Mouse (Mus musculus) lung, postnatal 4 days (tissue): ENCODE results near the gene Mctp1.
"Not testable (repeated sequence)": the region's sequence is repeated elsewhere in the genome, so short reads cannot be mapped to it uniquely, and the experiment has no call there.

ENCODE experiments used
- DNase-seq, 2 experiments: peaks; one replicate each; pipeline ENCODE4 v3.0.0; 2021

Gene Mctp1

GRCm38 (mm10) chr13:76383972-76384663 lies at the start of gene Mctp1:
Gene Mctp1, plus strand, starts transcription at chr13:76384535.
- peak; percentile 65 to 71 for DNase-seq

- not testable (repeated sequence) for DNase-seq
Observed at GRCm38 (mm10) chr13:76345941-76346340, 38.4 kb upstream of the Mctp1 start.

- DNase-seq = peak in 1 of 2 experiments; percentile 6
Observed at GRCm38 (mm10) chr13:76358720-76359119, 25.6 kb upstream of the Mctp1 start.

- DNase-seq = peak; percentile 51 to 58
Observed at GRCm38 (mm10) chr13:76384664-76385435, 515 bp downstream of the Mctp1 start.

- no peak for DNase-seq
Observed at GRCm38 (mm10) chr13:76388615-76389014, 4.3 kb downstream of the Mctp1 start.

- DNase-seq = no peak
Observed at GRCm38 (mm10) chr13:76391920-76392319, 7.6 kb downstream of the Mctp1 start.

GRCm38 (mm10) chr13:76393106-76393505 lies 8.8 kb downstream of the Mctp1 start:
- no peak for DNase-seq

- DNase-seq = no peak
Observed at GRCm38 (mm10) chr13:76395906-76396305, 11.6 kb downstream of the Mctp1 start.

GRCm38 (mm10) chr13:76409296-76409695 lies 25.0 kb downstream of the Mctp1 start:
- no peak for DNase-seq

- DNase-seq = no peak
Observed at GRCm38 (mm10) chr13:76410665-76411064, 26.3 kb downstream of the Mctp1 start.

- no peak for DNase-seq
Observed at GRCm38 (mm10) chr13:76415346-76415745, 31.0 kb downstream of the Mctp1 start.

- no peak for DNase-seq
Observed at GRCm38 (mm10) chr13:76420111-76420510, 35.8 kb downstream of the Mctp1 start.

GRCm38 (mm10) chr13:76421075-76421474 lies 36.7 kb downstream of the Mctp1 start:
- no peak for DNase-seq

- no peak for DNase-seq
Observed at GRCm38 (mm10) chr13:76422124-76422523, 37.8 kb downstream of the Mctp1 start.

GRCm38 (mm10) chr13:76429456-76429855 lies 45.1 kb downstream of the Mctp1 start:
- DNase-seq = no peak

GRCm38 (mm10) chr13:76429927-76430326 lies 45.6 kb downstream of the Mctp1 start:
- no peak for DNase-seq

- no peak for DNase-seq
Observed at GRCm38 (mm10) chr13:76431946-76432345, 47.6 kb downstream of the Mctp1 start.

- DNase-seq = no peak
Observed at GRCm38 (mm10) chr13:76433438-76433837, 49.1 kb downstream of the Mctp1 start.

- no peak for DNase-seq
Observed at GRCm38 (mm10) chr13:76436426-76436825, 52.1 kb downstream of the Mctp1 start.

GRCm38 (mm10) chr13:76438765-76439164 lies 54.4 kb downstream of the Mctp1 start:
- no peak for DNase-seq

GRCm38 (mm10) chr13:76446059-76446458 lies 61.7 kb downstream of the Mctp1 start:
- DNase-seq = no peak

GRCm38 (mm10) chr13:76447528-76447927 lies 63.2 kb downstream of the Mctp1 start:
- DNase-seq = no peak

GRCm38 (mm10) chr13:76451526-76451925 lies 67.2 kb downstream of the Mctp1 start:
- not testable (repeated sequence) for DNase-seq

- DNase-seq = no peak
Observed at GRCm38 (mm10) chr13:76481601-76482000, 97.3 kb downstream of the Mctp1 start.
